Mouse (Mus musculus) kidney, embryonic 14.5 days (tissue): Measurements from ENCODE around the gene Nop10. TPM values are rescaled to one million over a fixed set of nuclear protein-coding genes. Genes with fewer than 3 reads are reported as not detected.

Experiments used
- ATAC-seq: fragments of 200-750 bp; cut with Nextera tagmentation; 2 replicates; pipeline ENCODE4 v1.8.0; 2017; ENCODE audit warnings: moderate number of reproducible peaks, mild to moderate bottlenecking, moderate TSS enrichment, moderate library complexity; ENCODE audit not compliant: low FRiP score, low TSS enrichment
- H3K27ac ChIP-seq: fragments of 300-500 bp; sonication (generic); 2 replicates; pipeline ENCODE4 v1.5.1; 2014; ENCODE audit warnings: low read depth, mild to moderate bottlenecking, low read length, moderate library complexity, mixed read lengths
- H3K27me3 ChIP-seq: fragments of 300-500 bp; sonication (generic); 2 replicates; pipeline ENCODE4 v1.6.1; 2014; ENCODE audit warnings: mild to moderate bottlenecking, low read length; ENCODE audit not compliant: control insufficient read depth, insufficient read depth
- H3K36me3 ChIP-seq: fragments of 300-500 bp; sonication (generic); 2 replicates; pipeline ENCODE4 v1.6.1; 2014; ENCODE audit warnings: low read length, mixed read lengths; ENCODE audit not compliant: control insufficient read depth, insufficient read depth
- H3K4me1 ChIP-seq: fragments of 300-500 bp; sonication (generic); 2 replicates; pipeline ENCODE4 v1.6.1; 2014; ENCODE audit warnings: low read length, mixed read lengths; ENCODE audit not compliant: control insufficient read depth, insufficient read depth
- H3K4me2 ChIP-seq: fragments of 300-500 bp; sonication (generic); replicated peaks from 2 replicates; pipeline ENCODE4 v1.6.1; 2014; ENCODE audit warnings: low read depth, mild to moderate bottlenecking, low read length
- H3K4me3 ChIP-seq: fragments of 300-500 bp; sonication (generic); 2 replicates; pipeline ENCODE4 v1.5.1; 2014; ENCODE audit warnings: mild to moderate bottlenecking, low read length
- H3K9ac ChIP-seq: fragments of 300-500 bp; sonication (generic); 2 replicates; pipeline ENCODE4 v1.6.1; 2014; ENCODE audit warnings: low read depth, mild to moderate bottlenecking, low read length, moderate library complexity
- H3K9me3 ChIP-seq: fragments of 300-500 bp; sonication (generic); 2 replicates; pipeline ENCODE4 v1.6.1; 2016; ENCODE audit warnings: low read length; ENCODE audit not compliant: control insufficient read depth
- WGBS: fragments of 180-500 bp; shearing (Covaris S2); extraction: QIAGEN DNeasy Blood & Tissue Kit; methylation state at CpG from one replicate; pipeline ENCODE4 v1.1.7; 2014; 5-methylcytosine and 5-hydroxymethylcytosine counted together
- polyA plus RNA-seq: library from polyadenylated mRNA; unstranded; fragments of >200 nt; fragmentation: Nextera tagmentation; extraction: Ambion mirVana; gene quantifications from 2 replicates; pipeline ENCODE4 v1.2.1, GENCODE M21; 2014

The Nop10 gene
- polyA plus RNA-seq, 1 experiment from 2014 or later = 225 TPM

GRCm38 (mm10) chr2:112292823-112293222 is 31.1 kb downstream of the Nop10 start:
- no peak overlapping the region for H3K4me3 ChIP-seq
- H3K4me1 ChIP-seq = no peaks in the 10 kb centered on the region
- H3K27ac ChIP-seq = no peak overlapping the region
- ATAC-seq = no peak
- no peaks in the 10 kb centered on the region for H3K36me3 ChIP-seq
- H3K9ac ChIP-seq = no peak overlapping the region
- no peaks in the 10 kb centered on the region for H3K9me3 ChIP-seq
- WGBS = 91% methylated on average over 2 of the region's 2 CpGs
- H3K4me2 ChIP-seq = no peak overlapping the region
- H3K27me3 ChIP-seq = no peaks in the 10 kb centered on the region

- no peak for ATAC-seq
- Histone ChIP-seq H3K27ac (no peak overlapping the region), H3K4me2 (no peak overlapping the region), H3K9me3 (no peaks in the 10 kb centered on the region), H3K4me3 (no peak overlapping the region), H3K9ac (no peak overlapping the region), H3K27me3 (no peaks in the 10 kb centered on the region), H3K36me3 (no peaks in the 10 kb centered on the region), H3K4me1 (no peaks in the 10 kb centered on the region)
- 80% methylated on average over 3 of the region's 3 CpGs for WGBS
Measured at GRCm38 (mm10) chr2:112296211-112296610, 34.5 kb downstream of the Nop10 start.

- Histone ChIP-seq H3K36me3 (no peaks in the 10 kb centered on the region), H3K27me3 (no peaks in the 10 kb centered on the region), H3K9me3 (no peaks in the 10 kb centered on the region), H3K4me3 (no peak overlapping the region), H3K4me2 (no peak overlapping the region), H3K9ac (no peak overlapping the region), H3K4me1 (no peaks in the 10 kb centered on the region), H3K27ac (no peak overlapping the region)
- 92% methylated on average over 4 of the region's 4 CpGs for WGBS
- no peak for ATAC-seq
Measured at GRCm38 (mm10) chr2:112298221-112298620, 36.5 kb downstream of the Nop10 start.

- H3K27ac ChIP-seq = no peak overlapping the region
Measured at GRCm38 (mm10) chr2:112308671-112309070, 46.9 kb downstream of the Nop10 start.

GRCm38 (mm10) chr2:112309161-112309600 is 47.5 kb downstream of the Nop10 start:
- Histone ChIP-seq H3K4me3 (no peak overlapping the region), H3K36me3 (no peaks in the 10 kb centered on the region), H3K4me1 (no peaks in the 10 kb centered on the region), H3K9ac (no peak overlapping the region), H3K9me3 (no peaks in the 10 kb centered on the region), H3K27me3 (no peaks in the 10 kb centered on the region), H3K4me2 (no peak overlapping the region), H3K27ac (no peak overlapping the region)
- ATAC-seq = no peak
- 71% methylated on average over 10 of the region's 10 CpGs for WGBS

More at GRCm38 (mm10) chr2:112308671-112309070, 46.9 kb downstream of the Nop10 start:
- Histone ChIP-seq H3K27me3 (no peaks in the 10 kb centered on the region), H3K4me2 (no peak overlapping the region), H3K36me3 (no peaks in the 10 kb centered on the region), H3K9ac (no peak overlapping the region), H3K9me3 (no peaks in the 10 kb centered on the region), H3K4me3 (no peak overlapping the region), H3K4me1 (no peaks in the 10 kb centered on the region)
- no peak for ATAC-seq
- 87% methylated on average over 3 of the region's 3 CpGs for WGBS

Other genes starting within 250 kb of the Nop10 start
- gene Olfr1310, start 249.2 kb upstream of the Nop10 start, polyA plus RNA-seq = not detected in 2 replicates
- not detected in 2 replicates for gene Olfr1311, start 237.5 kb upstream of the Nop10 start, polyA plus RNA-seq
- gene Olfr1312, start 211.7 kb upstream of the Nop10 start, polyA plus RNA-seq = not detected in 2 replicates
- gene Olfr1313, start 184.1 kb upstream of the Nop10 start, polyA plus RNA-seq = not detected in 2 replicates
- not detected in 2 replicates for gene Olfr1314, start 165.1 kb upstream of the Nop10 start, polyA plus RNA-seq
- gene Olfr1315-ps1, start 146.5 kb upstream of the Nop10 start, polyA plus RNA-seq = not detected in 2 replicates
- not detected in 2 replicates for gene Olfr1316, start 126.9 kb upstream of the Nop10 start, polyA plus RNA-seq
- gene Olfr1317, start 121.6 kb upstream of the Nop10 start, polyA plus RNA-seq = not detected in 2 replicates
- 0.09 TPM in 1 of 2 replicates, not detected in the other for gene Olfr1318, start 107.7 kb upstream of the Nop10 start, polyA plus RNA-seq
- gene Lpcat4, start 22.5 kb upstream of the Nop10 start, polyA plus RNA-seq = 17.1 and 24.3 TPM in 2 replicates
- 0.04 and 0.07 TPM in 2 replicates for gene Nutm1, start 2.6 kb upstream of the Nop10 start, polyA plus RNA-seq
- 6.6 and 12.7 TPM in 2 replicates for gene Slc12a6, start 3.9 kb downstream of the Nop10 start, polyA plus RNA-seq
- not detected in 2 replicates for gene Gm21985, start 4.4 kb downstream of the Nop10 start, polyA plus RNA-seq
- 123 and 132 TPM in 2 replicates for gene Emc4, start 106.1 kb downstream of the Nop10 start, polyA plus RNA-seq
- gene Katnbl1, start 117.3 kb downstream of the Nop10 start, polyA plus RNA-seq = 37.4 and 46.5 TPM in 2 replicates
- gene Emc7, start 193.1 kb downstream of the Nop10 start, polyA plus RNA-seq = 17.2 and 18.2 TPM in 2 replicates
- gene Chrm5, start 218.8 kb downstream of the Nop10 start, polyA plus RNA-seq = 0.20 and 0.22 TPM in 2 replicates
- 10.9 and 12.4 TPM in 2 replicates for gene Aven, start 231.0 kb downstream of the Nop10 start, polyA plus RNA-seq